Comparison of ENCODE assay signal across 8 mouse cellular contexts in the genomic region with DNA sequence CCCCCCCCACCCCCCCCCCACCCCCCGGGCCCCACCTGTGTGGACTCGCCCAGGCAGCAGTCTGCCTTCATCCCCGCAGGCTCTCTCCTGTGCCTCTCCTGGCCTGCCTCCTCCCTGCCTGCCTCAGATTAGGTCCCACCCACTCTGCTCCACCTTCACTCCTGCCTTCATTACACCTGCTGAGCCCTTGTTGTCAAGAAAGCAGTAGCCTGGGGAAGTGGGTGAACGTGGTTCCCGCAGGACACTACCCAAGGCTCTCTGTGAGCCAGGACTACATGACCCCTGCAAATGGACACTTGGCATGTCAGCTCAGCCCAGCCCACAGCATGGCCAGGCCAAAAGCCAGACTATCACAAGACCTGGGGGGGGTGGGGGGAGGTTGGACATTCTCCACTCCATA. TPM values are rescaled to one million over a fixed set of nuclear protein-coding genes. Genes with fewer than 3 reads are reported as not detected.
DNase-seq lines count a peak whose midpoint lies in the region; ATAC-seq and TF ChIP-seq lines count a peak whose summit lies in the region.

No protein-coding gene starts in this region.

- no peak overlapping the region for H3K4me3 ChIP-seq in heart, postnatal 0 days (ENCODE audit: low read depth, low read length)
- peak overlapping the region; percentile 45; the same call in 1 of the 2 replicates for H3K4me3 ChIP-seq in G1E (ENCODE audit: low read depth, low read length)
- H3K4me3 ChIP-seq in embryonic facial prominence, embryonic 12.5 days: peak overlapping the region; percentile 22
- peak overlapping the region; percentile 43 for H3K4me3 ChIP-seq in liver, embryonic 12.5 days

- no peak for DNase-seq in heart, postnatal 0 days (ENCODE audit: low spot score)
- no peak for DNase-seq in heart, adult 18-20 months
- no peak for DNase-seq in G1E (ENCODE audit: low spot score)
- no peak for DNase-seq in c-Kit-positive CD71-positive TER-119-positive erythroid progenitor cells, embryonic 14.5 days (ENCODE audit: low spot score)
- no peak for DNase-seq in gastrocnemius, postnatal 10 days
- DNase-seq in thymus, postnatal 36 days: no peak

- peaks cover 36% of the 10 kb centered on the region for H3K4me1 ChIP-seq in heart, postnatal 0 days (ENCODE audit: control insufficient read depth, insufficient read depth)
- H3K4me1 ChIP-seq in G1E (ENCODE audit: insufficient read depth, low read depth, low read length): peaks cover 88% of the 10 kb centered on the region
- peaks cover 23% of the 10 kb centered on the region for H3K4me1 ChIP-seq in embryonic facial prominence, embryonic 12.5 days
- peaks cover 87% of the 10 kb centered on the region for H3K4me1 ChIP-seq in liver, embryonic 12.5 days

- peak overlapping the region; percentile 60 for H3K4me2 ChIP-seq in heart, postnatal 0 days (ENCODE audit: low read depth, low read length)
- H3K4me2 ChIP-seq in embryonic facial prominence, embryonic 12.5 days (replicated peaks): peak overlapping the region; percentile 49
- H3K4me2 ChIP-seq in liver, embryonic 12.5 days: peak overlapping the region; percentile 72

- 0 out of 2 replicates have a peak, but pooled peaks cover 5% of the 10 kb centered on the region for H3K27me3 ChIP-seq in heart, postnatal 0 days (ENCODE audit: control insufficient read depth, insufficient read depth, low read length)
- peaks cover 13% of the 10 kb centered on the region for H3K27me3 ChIP-seq in G1E (ENCODE audit: insufficient read depth, low read length)
- peaks cover 36% of the 10 kb centered on the region for H3K27me3 ChIP-seq in embryonic facial prominence, embryonic 12.5 days
- H3K27me3 ChIP-seq in liver, embryonic 12.5 days (replicated peaks): peaks cover 20% of the 10 kb centered on the region; the same call in 1 of the 2 replicates

- TF ChIP-seq EP300 in heart, postnatal 0 days (IDR thresholded peaks at IDR 0.05; ENCODE audit: low read depth): no peak

- WGBS in heart, postnatal 0 days: 9% methylated on average over 2 of the region's 5 CpGs
- WGBS in embryonic facial prominence, embryonic 12.5 days: 3% methylated on average over 2 of the region's 5 CpGs
- 3% methylated on average over 2 of the region's 5 CpGs for WGBS in liver, embryonic 12.5 days (ENCODE audit: insufficient replicate concordance)

- no peak overlapping the region for H3K9ac ChIP-seq in heart, postnatal 0 days (replicated peaks; ENCODE audit: low read depth, low read length)
- H3K9ac ChIP-seq in embryonic facial prominence, embryonic 12.5 days: peak overlapping the region; percentile 21; the same call in 1 of the 2 replicates
- H3K9ac ChIP-seq in liver, embryonic 12.5 days: peak overlapping the region; percentile 64

- no peaks in the 10 kb centered on the region for H3K36me3 ChIP-seq in heart, postnatal 0 days (replicated peaks; ENCODE audit: control insufficient read depth, insufficient read depth, low read length)
- peaks cover 9% of the 10 kb centered on the region for H3K36me3 ChIP-seq in G1E (replicated peaks)
- H3K36me3 ChIP-seq in embryonic facial prominence, embryonic 12.5 days: no peaks in the 10 kb centered on the region
- peaks cover 9% of the 10 kb centered on the region for H3K36me3 ChIP-seq in liver, embryonic 12.5 days

- TF ChIP-seq CTCF in heart, postnatal 0 days (IDR thresholded peaks at IDR 0.05; ENCODE audit: low read depth): no peak
- no peak for TF ChIP-seq CTCF in G1E (IDR thresholded peaks at IDR 0.05; ENCODE audit: low read depth, low read length)

- H3K27ac ChIP-seq in heart, postnatal 0 days (ENCODE audit: low read depth): no peak overlapping the region
- no peak overlapping the region for H3K27ac ChIP-seq in embryonic facial prominence, embryonic 12.5 days
- H3K27ac ChIP-seq in liver, embryonic 12.5 days: peak overlapping the region; percentile 43; the same call in 1 of the 2 replicates

- no peaks in the 10 kb centered on the region for H3K9me3 ChIP-seq in heart, postnatal 0 days (replicated peaks; ENCODE audit: control insufficient read depth, low read length)
- no peaks in the 10 kb centered on the region for H3K9me3 ChIP-seq in G1E (replicated peaks)
- H3K9me3 ChIP-seq in embryonic facial prominence, embryonic 12.5 days: no peaks in the 10 kb centered on the region
- H3K9me3 ChIP-seq in liver, embryonic 12.5 days (replicated peaks): no peaks in the 10 kb centered on the region

- ATAC-seq in heart, postnatal 0 days (ENCODE audit: insufficient read depth, low read depth): peak; percentile 35; the same call in 1 of the 2 replicates
- ATAC-seq in G1E (ENCODE audit: extremely low read depth, insufficient number of reproducible peaks, low FRiP score, poor library complexity, severe bottlenecking): no peak
- ATAC-seq in embryonic facial prominence, embryonic 12.5 days (ENCODE audit: insufficient number of reproducible peaks, insufficient read depth, low FRiP score, low TSS enrichment): no peak
- peak; percentile 78 for ATAC-seq in liver, embryonic 12.5 days

RNA-seq across cellular contexts. Expression of a gene that starts 16.3 kb away (rescaled TPM):
- total RNA-seq in heart, postnatal 0 days (2014; rRNA removed; ENCODE audit: low replicate concordance): not detected in 2 replicates
- polyA plus RNA-seq in heart, postnatal 0 days (2015; fragmentation: Nextera tagmentation; extraction: Ambion mirVana): not detected in 2 replicates
- not detected for total RNA-seq in heart, adult 18-20 months (2021)
- total RNA-seq in G1E (2014; fragmentation: Nextera tagmentation): not detected in 2 replicates
- total RNA-seq in G1E (2017): not detected in 2 replicates
- not detected in 2 replicates for polyA plus RNA-seq in G1E (2012)
- 0.32 and 0.39 TPM in 2 replicates for polyA plus RNA-seq in embryonic facial prominence, embryonic 12.5 days (2016; fragmentation: Nextera tagmentation; extraction: Ambion mirVana)
- polyA plus RNA-seq in liver, embryonic 12.5 days (2016; fragmentation: Nextera tagmentation; extraction: Ambion mirVana): not detected in 2 replicates
- not detected for total RNA-seq in gastrocnemius, postnatal 10 days (2021)

RNA-seq across cellular contexts. Expression of a gene that starts 32.2 kb away (rescaled TPM):
- 8.4 and 23.1 TPM in 2 replicates for total RNA-seq in heart, postnatal 0 days (2014; rRNA removed; ENCODE audit: low replicate concordance)
- polyA plus RNA-seq in heart, postnatal 0 days (2015; fragmentation: Nextera tagmentation; extraction: Ambion mirVana): 13.9 and 14.4 TPM in 2 replicates
- 10 to 100 TPM; 20.9 to 24.5 TPM for total RNA-seq in heart, adult 18-20 months (2021)
- 40.3 and 45.8 TPM in 2 replicates for total RNA-seq in G1E (2014; fragmentation: Nextera tagmentation)
- 52.7 and 58.4 TPM in 2 replicates for total RNA-seq in G1E (2017)
- 134 and 143 TPM in 2 replicates for polyA plus RNA-seq in G1E (2012)
- 66.1 and 67.9 TPM in 2 replicates for polyA plus RNA-seq in embryonic facial prominence, embryonic 12.5 days (2016; fragmentation: Nextera tagmentation; extraction: Ambion mirVana)
- 48.7 and 49.1 TPM in 2 replicates for polyA plus RNA-seq in liver, embryonic 12.5 days (2016; fragmentation: Nextera tagmentation; extraction: Ambion mirVana)
- total RNA-seq in gastrocnemius, postnatal 10 days (2021): 10 to 100 TPM; 23.7 to 27.8 TPM

Comparison
In these comparisons a context has a peak if more than half of its experiments do, and no peak if none do; other contexts are left out.
1. ATAC-seq: peak in heart, postnatal 0 days (single experiment) and liver, embryonic 12.5 days (single experiment); none in G1E (single experiment) and embryonic facial prominence, embryonic 12.5 days (single experiment).
2. Peak in every context shown above with its lines, with median percentiles within 50 percentile points of each other: H3K4me2 ChIP-seq.